In the genomic region with DNA sequence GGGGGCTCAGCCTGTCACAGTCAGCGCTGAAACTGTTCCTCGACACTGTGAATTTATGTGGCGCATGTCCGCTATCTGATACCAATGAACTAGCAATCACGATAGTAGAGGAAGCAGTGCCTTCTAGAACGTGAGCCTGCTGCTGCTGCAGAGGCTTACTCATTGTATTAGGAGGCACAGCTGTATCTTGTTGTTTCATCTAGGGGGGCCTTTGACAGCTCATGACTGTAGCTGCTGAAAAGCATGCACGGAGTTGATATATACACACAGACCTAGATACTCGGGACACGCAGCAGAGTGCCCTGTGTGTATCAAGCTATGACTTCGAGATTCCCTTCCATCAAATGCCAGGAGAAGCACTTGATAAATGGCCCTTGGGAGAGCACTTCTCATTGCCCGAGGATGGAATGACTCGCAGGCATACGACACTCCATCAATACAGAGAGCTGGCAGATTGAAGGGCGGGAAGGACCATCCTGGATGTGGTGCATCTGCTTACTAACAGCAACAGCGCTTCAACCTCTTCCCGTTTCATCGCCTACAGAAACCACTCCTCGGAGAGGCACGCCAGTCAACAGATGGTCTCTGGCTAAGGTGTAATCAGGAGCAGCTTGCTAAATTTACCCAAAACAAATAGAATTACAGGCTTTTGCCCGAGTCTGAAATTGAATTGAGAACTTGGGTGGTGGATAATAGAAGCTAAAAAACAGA, we compare ENCODE assay signal across 12 mouse cellular contexts.
DNase-seq lines count a peak whose midpoint lies in the region; ATAC-seq and TF ChIP-seq lines count a peak whose summit lies in the region.
"Had no signal": no experiment of that assay in that cellular context is flagged by ENCODE, and none has a peak within 500 bp of the region (broad histone marks: within the 10 kb centered on the region; RNA-seq: fewer than 3 reads in every experiment).

No protein-coding gene starts in this region.

- TF ChIP-seq POLR2A in brain, embryonic 14.5 days (IDR thresholded peaks at IDR 0.05; ENCODE audit: borderline replicate concordance, extremely low read depth, insufficient read depth, insufficient read length, poor library complexity, severe bottlenecking) = no peak

- 42% methylated on average over 20 of the region's 20 CpGs for WGBS in kidney, postnatal 0 days
- 65% methylated on average over 20 of the region's 20 CpGs for WGBS in midbrain, embryonic 14.5 days

- no peak for TF ChIP-seq CTCF in kidney, postnatal 0 days (IDR thresholded peaks at IDR 0.05; ENCODE audit: low read depth)
- TF ChIP-seq CTCF in brain, embryonic 14.5 days (IDR thresholded peaks at IDR 0.05; ENCODE audit: borderline replicate concordance, extremely low read depth, insufficient read depth, insufficient read length) = no peak

- H3K9ac ChIP-seq in kidney, postnatal 0 days (ENCODE audit: low read depth, low read length) = no peak overlapping the region
- no peak overlapping the region for H3K9ac ChIP-seq in midbrain, embryonic 14.5 days (replicated peaks; ENCODE audit: low read length)

- H3K9me3 ChIP-seq in kidney, postnatal 0 days (replicated peaks; ENCODE audit: low read length) = no peaks in the 10 kb centered on the region
- H3K9me3 ChIP-seq in midbrain, embryonic 14.5 days (ENCODE audit: control insufficient read depth, low read length) = no peaks in the 10 kb centered on the region

- no peak for ATAC-seq in kidney, postnatal 0 days (replicated peaks; ENCODE audit: low FRiP score, low read depth)
- no peak for ATAC-seq in midbrain, embryonic 14.5 days (ENCODE audit: low FRiP score, low TSS enrichment)
- ATAC-seq: activated CD4-positive, CD25-positive, alpha-beta regulatory T cell, adult 4 months had no signal

- H3K36me3 ChIP-seq in kidney, postnatal 0 days (ENCODE audit: insufficient read depth, low read length) = no peaks in the 10 kb centered on the region
- H3K36me3 ChIP-seq in midbrain, embryonic 14.5 days (ENCODE audit: control insufficient read depth, insufficient read depth, low read length) = no peaks in the 10 kb centered on the region

- H3K27me3 ChIP-seq in kidney, postnatal 0 days (ENCODE audit: insufficient read depth, low read length) = no peaks in the 10 kb centered on the region
- H3K27me3 ChIP-seq in midbrain, embryonic 14.5 days (ENCODE audit: control insufficient read depth, insufficient read depth, low read length) = no peaks in the 10 kb centered on the region

- H3K4me1 ChIP-seq in kidney, postnatal 0 days (replicated peaks; ENCODE audit: insufficient read depth, low read length) = no peaks in the 10 kb centered on the region; the same call in 1 of the 2 replicates
- peaks cover 17% of the 10 kb centered on the region for H3K4me1 ChIP-seq in midbrain, embryonic 14.5 days (ENCODE audit: control insufficient read depth, insufficient read depth, low read length)

- intact Hi-C loops in left cerebral cortex, postnatal 25 days (cut with DNase I) = no loop called here

- peak overlapping the region; percentile 11; the same call in 1 of the 2 replicates for H3K4me2 ChIP-seq in kidney, postnatal 0 days (ENCODE audit: low read length)
- no peak overlapping the region for H3K4me2 ChIP-seq in midbrain, embryonic 14.5 days (ENCODE audit: low read length)

- peak; percentile 55 for DNase-seq in kidney, postnatal 0 days (ENCODE audit: low spot score)
- DNase-seq in kidney, postnatal 36 days = no peak
- DNase-seq in NIH3T3 (ENCODE audit: low read depth) = peak; percentile 31
- peak; percentile 58 for DNase-seq in brain, embryonic 14.5 days (ENCODE audit: low read depth)
- DNase-seq in left cerebral cortex, postnatal 25 days (ENCODE audit: low spot score in 2 of 2) = peak; percentile 41 to 71
- no peak for DNase-seq in adipocyte (ENCODE audit: low spot score)
- DNase-seq in midbrain, embryonic 14.5 days = no peak
- DNase-seq: cerebellum, adult 11 months; gastrocnemius, postnatal 25 days; lung, postnatal 36 days; thymus, postnatal 36 days had no signal

- no peak overlapping the region for H3K27ac ChIP-seq in kidney, postnatal 0 days
- H3K27ac ChIP-seq in midbrain, embryonic 14.5 days (replicated peaks; ENCODE audit: low read depth, low read length) = no peak overlapping the region

- no peak overlapping the region for H3K4me3 ChIP-seq in kidney, postnatal 0 days (replicated peaks; ENCODE audit: low read depth, low read length)
- no peak overlapping the region for H3K4me3 ChIP-seq in midbrain, embryonic 14.5 days (replicated peaks; ENCODE audit: low read depth, low read length)

Comparison
In these comparisons a context has a peak if more than half of its experiments do, and no peak if none do; other contexts are left out.
1. DNase-seq: peak in kidney, postnatal 0 days (single experiment), NIH3T3 (single experiment), brain, embryonic 14.5 days (single experiment) and left cerebral cortex, postnatal 25 days (2 of 2); none in kidney, postnatal 36 days (0 of 2), adipocyte (single experiment) and midbrain, embryonic 14.5 days (single experiment).